Mouse (Mus musculus) midbrain, embryonic 14.5 days (tissue): ENCODE results near the gene Fgf22. TPM values are rescaled to one million over a fixed set of nuclear protein-coding genes. Genes with fewer than 3 reads are reported as not detected.

Experiments
- ATAC-seq: fragments of 200-750 bp; cut with Nextera tagmentation; 2 replicates; pipeline ENCODE4 v1.8.0; 2017; ENCODE audit warnings: moderate number of reproducible peaks, moderate library complexity; ENCODE audit not compliant: low FRiP score, low TSS enrichment
- DNase-seq: peaks from one replicate; pipeline ENCODE4 v3.0.0-alpha.2; 2015
- H3K27ac ChIP-seq: fragments of 300-500 bp; sonication (generic); replicated peaks from 2 replicates; pipeline ENCODE4 v1.5.1; 2014; ENCODE audit warnings: mild to moderate bottlenecking, low read depth, low read length, moderate library complexity
- H3K27me3 ChIP-seq: fragments of 300-500 bp; sonication (generic); 2 replicates; pipeline ENCODE4 v1.6.1; 2014; ENCODE audit warnings: low read length, control low read depth, mixed read lengths; ENCODE audit not compliant: control insufficient read depth, insufficient read depth
- H3K36me3 ChIP-seq: fragments of 300-500 bp; sonication (generic); 2 replicates; pipeline ENCODE4 v1.6.1; 2014; ENCODE audit warnings: low read length, control low read depth; ENCODE audit not compliant: control insufficient read depth, insufficient read depth
- H3K4me1 ChIP-seq: fragments of 300-500 bp; sonication (generic); 2 replicates; pipeline ENCODE4 v1.6.1; 2014; ENCODE audit warnings: mild to moderate bottlenecking, antibody characterized with exemption, low read length, control low read depth; ENCODE audit not compliant: control insufficient read depth, insufficient read depth
- H3K4me2 ChIP-seq: fragments of 300-500 bp; sonication (generic); 2 replicates; pipeline ENCODE4 v1.6.1; 2014; ENCODE audit warnings: mild to moderate bottlenecking, low read length, moderate library complexity
- H3K4me3 ChIP-seq: fragments of 300-500 bp; sonication (generic); replicated peaks from 2 replicates; pipeline ENCODE4 v1.5.1; 2014; ENCODE audit warnings: low read depth, low read length
- H3K9ac ChIP-seq: fragments of 300-500 bp; sonication (generic); replicated peaks from 2 replicates; pipeline ENCODE4 v1.6.1; 2014; ENCODE audit warnings: mild to moderate bottlenecking, low read length, moderate library complexity
- H3K9me3 ChIP-seq: fragments of 300-500 bp; sonication (generic); 2 replicates; pipeline ENCODE4 v1.6.1; 2016; ENCODE audit warnings: low read length, control low read depth, mixed read lengths; ENCODE audit not compliant: control insufficient read depth
- WGBS: fragments of 180-500 bp; shearing (Covaris S2); extraction: QIAGEN DNeasy Blood & Tissue Kit; methylation state at CpG from one replicate; pipeline ENCODE4 v1.1.7; 2014; 5-methylcytosine and 5-hydroxymethylcytosine counted together
- polyA plus RNA-seq: library from polyadenylated mRNA; unstranded; fragments of >200 nt; fragmentation: Nextera tagmentation; extraction: Ambion mirVana; gene quantifications from 2 replicates; pipeline ENCODE4 v1.2.1, GENCODE M21; 2014

The Fgf22 gene
- polyA plus RNA-seq, 1 experiment from 2014 or later: 0.87 TPM

DNA sequence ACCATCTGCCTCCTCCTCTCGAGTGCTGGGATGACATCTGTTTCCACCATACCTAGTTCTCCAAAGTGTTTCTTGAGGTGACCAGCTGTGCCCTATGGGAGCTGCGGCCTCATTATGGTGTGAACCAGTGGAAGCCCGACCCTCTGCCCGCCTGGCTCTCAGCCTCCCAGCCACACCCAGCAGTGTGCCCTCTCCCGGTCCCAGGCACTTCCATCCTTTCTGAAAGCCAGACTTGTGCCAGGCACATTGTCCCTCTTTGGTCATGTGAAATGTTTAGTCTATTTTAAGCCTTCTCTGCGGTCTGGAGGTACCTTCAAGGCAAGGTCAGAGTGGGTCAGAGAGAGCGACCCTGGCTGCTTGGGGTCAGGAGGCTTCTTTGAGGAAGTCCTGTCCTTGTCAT, 31.2 kb upstream of the Fgf22 start:
- WGBS: 91% methylated on average over 7 of the region's 7 CpGs

DNA sequence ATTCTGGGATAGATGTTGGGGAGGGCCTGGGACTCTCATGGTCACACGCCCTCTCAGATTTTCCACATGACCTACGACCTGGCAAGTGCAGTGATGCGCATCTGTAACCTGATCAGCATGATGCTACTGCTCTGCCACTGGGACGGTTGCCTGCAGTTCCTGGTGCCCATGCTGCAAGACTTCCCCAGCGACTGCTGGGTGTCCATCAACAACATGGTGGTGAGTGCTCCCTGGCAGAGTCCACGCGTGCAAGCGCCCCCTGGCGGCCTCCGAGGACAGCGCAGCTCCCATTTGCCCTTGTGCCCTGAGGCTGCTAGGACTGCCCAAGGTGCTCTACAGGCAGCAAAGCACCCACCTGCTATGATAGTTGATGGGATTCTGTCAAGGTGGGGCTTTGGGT, 28.8 kb upstream of the Fgf22 start:
- no peak for DNase-seq
- H3K36me3 ChIP-seq: no peaks in the 10 kb centered on the region

More for the DNA sequence above, 31.2 kb upstream of the Fgf22 start:
- H3K4me1 ChIP-seq: no peaks in the 10 kb centered on the region
- no peak for ATAC-seq
- peaks cover 11% of the 10 kb centered on the region; the same call in 1 of the 2 replicates for H3K27me3 ChIP-seq
- no peak overlapping the region for H3K27ac ChIP-seq
- H3K4me3 ChIP-seq: no peak overlapping the region
- no peaks in the 10 kb centered on the region for H3K9me3 ChIP-seq
- H3K36me3 ChIP-seq: no peaks in the 10 kb centered on the region
- no peak overlapping the region for H3K9ac ChIP-seq
- H3K4me2 ChIP-seq: no peak overlapping the region
- DNase-seq: no peak

DNA sequence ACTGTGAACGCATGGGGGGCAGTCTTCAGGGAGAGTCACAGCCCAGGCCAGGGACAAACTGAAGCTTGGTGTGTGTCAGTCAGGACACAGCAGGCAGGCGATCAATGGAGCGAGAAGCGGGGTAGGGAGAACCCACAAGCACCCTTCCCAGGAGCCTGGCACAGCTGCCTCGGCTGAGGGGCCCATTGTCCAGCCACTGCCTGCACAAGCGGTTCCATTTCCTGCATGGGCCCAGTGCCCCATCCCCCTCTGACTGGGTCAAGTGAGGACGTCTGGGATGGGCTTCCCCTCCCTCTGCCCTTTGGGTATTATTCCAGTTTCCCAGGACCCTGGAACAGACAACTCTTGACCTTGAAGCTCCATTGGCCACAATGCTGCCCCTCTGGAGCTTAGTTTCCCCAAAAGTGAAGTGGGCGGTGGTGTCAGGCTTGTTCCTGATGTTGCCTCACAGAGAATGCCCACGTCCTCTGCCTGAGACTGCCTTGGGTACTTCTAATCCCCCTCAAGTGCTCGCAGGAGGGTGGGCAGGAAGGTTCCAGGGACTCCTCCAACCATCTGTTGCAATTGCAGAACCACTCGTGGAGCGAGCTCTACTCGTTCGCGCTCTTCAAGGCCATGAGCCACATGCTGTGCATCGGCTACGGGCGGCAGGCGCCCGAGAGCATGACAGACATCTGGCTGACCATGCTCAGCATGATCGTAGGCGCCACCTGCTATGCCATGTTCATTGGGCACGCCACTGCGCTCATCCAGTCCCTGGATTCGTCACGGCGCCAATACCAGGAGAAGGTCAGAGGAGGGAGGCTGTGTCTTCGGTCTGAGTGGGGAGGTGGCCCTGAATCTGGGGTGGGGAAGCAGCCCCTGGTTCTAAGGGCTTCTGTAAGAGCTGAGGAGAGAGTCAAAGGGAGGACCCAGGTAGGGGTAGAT, 26.3 kb upstream of the Fgf22 start:
- no peak for DNase-seq
- WGBS: 75% methylated on average over 28 of the region's 28 CpGs
- no peak for ATAC-seq

More for the DNA sequence above, 28.8 kb upstream of the Fgf22 start:
- Histone ChIP-seq H3K9me3 (no peaks in the 10 kb centered on the region), H3K27me3 (no peaks in the 10 kb centered on the region), H3K4me1 (no peaks in the 10 kb centered on the region), H3K4me2 (no peak overlapping the region), H3K27ac (no peak overlapping the region), H3K4me3 (no peak overlapping the region), H3K9ac (no peak overlapping the region)
- 25% methylated on average over 11 of the region's 11 CpGs for WGBS
- ATAC-seq: no peak

DNA sequence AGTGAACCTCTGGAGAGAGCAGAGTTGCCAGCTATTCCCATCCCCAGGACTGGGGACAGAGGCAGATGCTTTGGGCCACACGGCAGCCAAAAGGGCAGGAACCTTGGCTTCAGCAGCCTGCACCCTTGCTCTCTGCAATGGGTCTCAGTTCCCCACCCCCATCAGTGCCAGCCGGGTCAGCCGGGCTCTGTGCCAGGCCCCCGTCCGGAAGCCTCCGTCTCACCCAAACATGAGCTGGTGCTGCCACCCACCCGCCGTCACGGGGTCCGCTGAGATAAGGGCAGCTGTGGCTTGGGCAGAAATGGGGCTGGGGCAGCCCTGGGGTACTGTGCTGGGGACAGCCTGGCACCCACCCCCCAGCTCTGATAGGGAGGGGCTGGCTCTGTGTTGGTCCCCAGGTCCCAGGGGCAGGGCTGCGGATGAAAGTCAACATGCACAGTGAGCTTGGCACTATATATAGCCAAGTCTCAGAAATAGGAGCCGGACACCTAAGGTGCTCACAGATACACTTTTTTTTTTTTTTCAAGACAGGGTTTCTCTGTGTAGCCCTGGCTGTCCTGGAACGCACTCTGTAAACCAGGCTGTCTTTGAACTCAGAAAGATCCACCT, 25.4 kb upstream of the Fgf22 start:
- H3K4me3 ChIP-seq: no peak overlapping the region
- H3K9me3 ChIP-seq: no peaks in the 10 kb centered on the region
- DNase-seq: no peak
- H3K9ac ChIP-seq: no peak overlapping the region
- no peak for ATAC-seq
- 87% methylated on average over 13 of the region's 13 CpGs for WGBS
- H3K27me3 ChIP-seq: no peaks in the 10 kb centered on the region
- H3K36me3 ChIP-seq: peaks cover 7% of the 10 kb centered on the region
- H3K4me2 ChIP-seq: no peak overlapping the region
- no peaks in the 10 kb centered on the region for H3K4me1 ChIP-seq
- H3K27ac ChIP-seq: no peak overlapping the region

More for the DNA sequence above, 26.3 kb upstream of the Fgf22 start:
- no peak overlapping the region for H3K9ac ChIP-seq
- no peak overlapping the region for H3K27ac ChIP-seq
- H3K4me1 ChIP-seq: no peaks in the 10 kb centered on the region
- H3K27me3 ChIP-seq: no peaks in the 10 kb centered on the region
- H3K4me2 ChIP-seq: no peak overlapping the region
- H3K9me3 ChIP-seq: no peaks in the 10 kb centered on the region
- no peak overlapping the region for H3K4me3 ChIP-seq
- no peaks in the 10 kb centered on the region; the same call in 1 of the 2 replicates for H3K36me3 ChIP-seq

DNA sequence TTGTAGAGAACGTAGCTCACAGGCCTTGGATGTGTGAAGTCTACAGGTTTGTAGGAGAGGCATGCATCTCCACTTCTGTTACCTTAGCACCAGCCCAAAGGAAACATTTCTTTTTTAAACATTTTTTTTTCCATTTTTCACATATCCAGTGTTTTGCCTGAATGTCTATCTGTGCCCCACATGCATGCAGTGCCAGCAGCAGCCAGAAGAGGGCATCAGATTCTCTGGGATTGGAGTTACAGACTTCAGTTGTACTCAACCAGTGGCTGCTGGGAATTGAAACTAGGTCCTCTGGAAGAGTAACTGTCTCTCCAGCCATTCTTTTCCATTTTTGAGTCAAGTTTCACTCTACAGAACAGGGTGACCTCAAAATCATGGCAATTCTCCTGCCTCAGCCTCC, 22.4 kb upstream of the Fgf22 start:
- Histone ChIP-seq H3K4me1 (no peaks in the 10 kb centered on the region), H3K4me3 (no peak overlapping the region), H3K36me3 (peaks cover 38% of the 10 kb centered on the region), H3K9ac (no peak overlapping the region), H3K27ac (no peak overlapping the region), H3K27me3 (no peaks in the 10 kb centered on the region), H3K4me2 (no peak overlapping the region), H3K9me3 (peaks cover 3% of the 10 kb centered on the region; the same call in 1 of the 2 replicates)
- ATAC-seq: no peak
- 100% methylated on average over 1 of the region's 1 CpGs for WGBS
- no peak for DNase-seq

DNA sequence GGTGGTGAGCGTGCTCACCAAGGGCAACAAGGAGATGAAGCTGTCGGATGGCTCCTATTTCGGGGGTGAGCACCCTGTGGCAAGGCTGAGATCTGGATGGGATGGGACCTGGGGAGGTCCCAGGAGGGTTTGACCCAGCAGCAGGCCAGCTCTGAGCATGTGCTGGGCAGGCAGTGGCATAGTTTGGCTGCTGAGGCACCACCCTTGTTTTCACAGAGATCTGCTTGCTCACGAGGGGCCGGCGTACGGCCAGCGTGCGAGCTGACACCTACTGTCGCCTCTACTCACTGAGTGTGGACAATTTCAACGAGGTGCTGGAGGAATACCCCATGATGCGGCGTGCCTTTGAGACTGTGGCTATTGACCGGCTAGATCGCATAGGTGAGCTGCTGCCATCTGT, 21.0 kb upstream of the Fgf22 start:
- peaks cover 13% of the 10 kb centered on the region for H3K9me3 ChIP-seq

DNA sequence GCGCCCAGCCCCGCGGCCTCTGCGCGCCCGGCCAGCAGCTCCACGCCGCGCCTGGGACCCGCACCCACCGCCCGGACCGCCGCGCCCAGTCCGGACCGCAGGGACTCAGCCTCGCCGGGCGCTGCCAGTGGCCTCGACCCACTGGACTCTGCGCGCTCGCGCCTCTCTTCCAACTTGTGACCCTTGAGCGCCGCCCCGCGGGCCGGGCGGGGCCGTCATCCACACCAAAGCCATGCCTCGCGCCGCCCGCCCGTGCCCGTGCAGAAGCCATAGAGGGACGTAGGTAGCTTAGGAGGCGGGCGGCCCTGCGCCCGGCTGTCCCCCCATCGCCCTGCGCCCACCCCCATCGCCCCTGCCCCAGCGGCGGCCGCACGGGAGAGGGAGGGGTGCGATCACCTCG, 19.5 kb upstream of the Fgf22 start:
- 34% methylated on average over 52 of the region's 52 CpGs for WGBS
- Histone ChIP-seq H3K9me3 (peaks cover 29% of the 10 kb centered on the region), H3K9ac (no peak overlapping the region), H3K27ac (no peak overlapping the region), H3K4me2 (no peak overlapping the region), H3K36me3 (peaks cover 66% of the 10 kb centered on the region), H3K4me3 (no peak overlapping the region), H3K4me1 (no peaks in the 10 kb centered on the region), H3K27me3 (no peaks in the 10 kb centered on the region)
- ATAC-seq (no peak), DNase-seq (no peak)

More for the DNA sequence above, 21.0 kb upstream of the Fgf22 start:
- DNase-seq (no peak), ATAC-seq (no peak)
- H3K4me1 ChIP-seq: no peaks in the 10 kb centered on the region
- no peaks in the 10 kb centered on the region for H3K27me3 ChIP-seq
- no peak overlapping the region for H3K4me3 ChIP-seq
- no peak overlapping the region for H3K27ac ChIP-seq
- H3K9ac ChIP-seq: no peak overlapping the region
- WGBS: 96% methylated on average over 15 of the region's 15 CpGs
- H3K36me3 ChIP-seq: peaks cover 51% of the 10 kb centered on the region
- no peak overlapping the region for H3K4me2 ChIP-seq

- no peaks in the 10 kb centered on the region for H3K27me3 ChIP-seq
- peaks cover 29% of the 10 kb centered on the region for H3K9me3 ChIP-seq
- peaks cover 80% of the 10 kb centered on the region for H3K36me3 ChIP-seq
- 91% methylated on average over 14 of the region's 14 CpGs for WGBS
- H3K4me3 ChIP-seq: no peak overlapping the region
- no peaks in the 10 kb centered on the region for H3K4me1 ChIP-seq
- ATAC-seq (no peak), DNase-seq (no peak)
- no peak overlapping the region for H3K27ac ChIP-seq
- H3K4me2 ChIP-seq: no peak overlapping the region
- H3K9ac ChIP-seq: no peak overlapping the region
Measured at GRCm38 (mm10) chr10:79736706-79737105, 18.2 kb upstream of the Fgf22 start.
